31 mouse cellular contexts compared by ENCODE assay signal in the genomic region with DNA sequence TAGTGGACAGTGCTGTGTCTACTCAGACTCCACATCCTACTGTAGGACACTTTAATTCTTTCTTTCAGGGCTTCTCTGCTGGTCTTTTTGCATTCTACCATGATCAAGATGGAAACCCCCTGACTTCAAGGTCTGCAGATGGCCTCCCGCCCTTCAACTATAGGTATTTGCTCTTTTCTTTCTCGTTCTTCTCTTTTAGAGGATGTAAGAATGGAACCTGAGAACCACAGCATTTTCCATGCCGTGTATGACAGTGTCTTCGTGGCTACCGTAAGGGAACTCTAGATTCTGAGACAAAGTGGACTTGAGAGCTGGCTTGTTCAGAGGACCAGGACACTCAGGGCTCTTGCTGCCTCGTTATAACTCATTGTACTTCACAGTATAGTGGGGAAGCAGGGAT.
"Had no signal": no experiment of that assay in that cellular context is flagged by ENCODE, and none has a peak within 500 bp of the region (broad histone marks: within the 10 kb centered on the region; RNA-seq: fewer than 3 reads in every experiment).

No protein-coding gene starts in this region.

- H3K9ac ChIP-seq: heart, embryonic 12.5 days; heart, embryonic 13.5 days; heart, embryonic 15.5 days; hindbrain, embryonic 12.5 days; hindbrain, embryonic 13.5 days; hindbrain, embryonic 14.5 days; hindbrain, embryonic 15.5 days; intestine, embryonic 15.5 days; kidney, embryonic 15.5 days had no signal

- DNase-seq: heart, postnatal 10 days; heart, postnatal 14 days; heart, postnatal 36 days; heart, postnatal 4 days; kidney, adult 11 months; kidney, adult 18-20 months; kidney, adult 2 months; kidney, adult 8-10 months; kidney, adult 9 months; kidney, postnatal 10 days; kidney, postnatal 14 days; kidney, postnatal 25 days; kidney, postnatal 36 days; kidney, postnatal 4 days; layer of hippocampus, adult 9-11 months; layer of hippocampus, postnatal 36 days had no signal

- H3K36me3 ChIP-seq: intestine, embryonic 15.5 days had no signal

- H3K4me2 ChIP-seq: heart, embryonic 11.5 days; heart, embryonic 12.5 days; heart, embryonic 13.5 days; heart, embryonic 15.5 days; hindbrain, embryonic 12.5 days; hindbrain, embryonic 13.5 days; hindbrain, embryonic 14.5 days; hindbrain, embryonic 15.5 days; intestine, embryonic 15.5 days; kidney, embryonic 15.5 days had no signal

- H3K27me3 ChIP-seq: heart, embryonic 12.5 days; heart, embryonic 13.5 days; heart, embryonic 15.5 days; hindbrain, embryonic 12.5 days; hindbrain, embryonic 13.5 days; hindbrain, embryonic 15.5 days; intestine, embryonic 15.5 days; kidney, embryonic 15.5 days had no signal

- H3K27ac ChIP-seq: heart, embryonic 13.5 days; heart, embryonic 15.5 days; hindbrain, embryonic 10.5 days; hindbrain, embryonic 12.5 days; hindbrain, embryonic 13.5 days; hindbrain, embryonic 14.5 days; hindbrain, embryonic 15.5 days; hindbrain, postnatal 0 days; intestine, embryonic 15.5 days; kidney, embryonic 15.5 days; kidney, postnatal 0 days; layer of hippocampus, adult 2 months; left cerebral cortex, adult 2 months had no signal

- H3K4me1 ChIP-seq: heart, embryonic 12.5 days; heart, embryonic 15.5 days; hindbrain, embryonic 10.5 days; hindbrain, embryonic 12.5 days; hindbrain, embryonic 13.5 days; hindbrain, embryonic 15.5 days; intestine, embryonic 15.5 days; kidney, embryonic 15.5 days had no signal

- H3K9me3 ChIP-seq: heart, embryonic 13.5 days; heart, embryonic 15.5 days; hindbrain, embryonic 10.5 days; hindbrain, embryonic 12.5 days; hindbrain, embryonic 13.5 days; hindbrain, embryonic 15.5 days; intestine, embryonic 15.5 days; kidney, embryonic 15.5 days had no signal

- H3K4me3 ChIP-seq: heart, embryonic 12.5 days; heart, embryonic 13.5 days; heart, embryonic 15.5 days; hindbrain, embryonic 10.5 days; hindbrain, embryonic 12.5 days; hindbrain, embryonic 13.5 days; hindbrain, embryonic 15.5 days; intestine, embryonic 15.5 days; kidney, embryonic 15.5 days; layer of hippocampus, adult 2 months; left cerebral cortex, adult 2 months had no signal
